Mouse (Mus musculus): ENCODE data around the gene Timm10. TPM values are rescaled to one million over a fixed set of nuclear protein-coding genes. Genes with fewer than 3 reads are reported as not detected.
"Not testable (repeated sequence)": the region's sequence is repeated elsewhere in the genome, so short reads cannot be mapped to it uniquely, and the experiment has no call there.

Gene Timm10
- 10 to 100 TPM; 58.0 to 60.3 TPM for total RNA-seq (2021)

DNA sequence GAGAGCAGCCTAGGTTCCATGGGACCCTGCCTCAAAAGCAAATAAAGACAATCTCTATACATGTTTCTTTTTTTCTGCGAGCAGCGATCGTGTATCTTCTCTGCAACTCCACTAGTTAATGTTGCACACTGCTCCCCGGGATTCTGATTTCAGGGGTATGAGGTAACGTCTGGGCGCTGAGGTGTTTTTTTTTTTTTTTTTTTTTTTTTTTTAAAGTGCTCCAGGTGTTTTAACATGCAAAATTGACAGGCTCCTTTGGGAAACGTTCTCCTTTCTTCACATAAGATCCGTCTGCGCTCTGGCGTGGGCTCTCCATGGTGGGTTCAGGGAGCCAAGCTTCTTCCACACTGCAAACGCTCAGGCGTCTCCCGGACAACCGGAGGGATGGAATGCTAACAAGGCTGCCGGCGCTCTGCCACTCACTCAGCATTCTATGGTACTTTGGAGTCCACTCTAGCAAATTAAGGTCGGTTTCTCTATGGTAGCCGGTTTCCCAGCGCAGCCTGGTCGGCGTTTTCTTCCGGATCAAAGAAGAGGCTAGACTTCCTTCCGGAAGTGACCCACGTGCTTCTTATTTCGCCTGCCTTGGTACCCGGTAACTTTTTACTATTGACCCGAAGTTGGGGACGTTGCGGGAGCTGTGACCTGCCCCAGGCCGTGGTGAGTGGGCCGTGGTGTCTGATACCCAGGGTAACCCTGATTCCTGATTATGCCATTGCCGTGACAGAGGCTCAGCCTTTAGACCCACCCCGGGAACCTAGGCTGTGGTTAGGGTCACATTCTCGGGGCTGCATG is at the start of gene Timm10:
TSS of gene Timm10 (plus strand) at position 510 of the 795 bp plus-strand sequence.
- DNase-seq (ENCODE audit: extremely low spot score in 1 of 2, low spot score in 1 of 2), result peak; percentile 67 to 72

- no peak for DNase-seq (ENCODE audit: extremely low spot score in 1 of 2, low spot score in 1 of 2)
Measured at GRCm38 (mm10) chr2:84777706-84778105, 49.1 kb upstream of the Timm10 start.

- DNase-seq (ENCODE audit: extremely low spot score in 1 of 2, low spot score in 1 of 2), result no peak
Measured at GRCm38 (mm10) chr2:84779210-84779609, 47.6 kb upstream of the Timm10 start.

DNA sequence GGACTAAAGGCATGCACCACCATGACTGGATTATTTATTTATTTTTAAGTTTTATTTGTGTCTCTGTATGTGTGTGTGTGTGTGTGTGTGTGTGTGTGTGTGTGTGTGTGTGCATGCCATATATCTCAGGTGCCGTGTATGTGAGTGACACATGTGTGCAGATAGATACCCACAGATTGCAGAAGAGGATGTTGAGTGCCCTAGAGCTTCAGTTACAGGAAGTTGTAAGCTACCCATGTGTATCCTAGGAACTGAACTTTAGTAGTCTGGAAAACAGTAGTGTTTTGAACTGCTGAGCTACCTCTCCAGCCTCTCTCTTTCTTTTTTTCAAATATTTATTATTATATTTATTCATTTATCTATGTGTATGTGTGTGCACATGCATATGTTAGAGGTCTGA is 43.5 kb upstream of the Timm10 start:
- no peak for DNase-seq (ENCODE audit: extremely low spot score in 1 of 2, low spot score in 1 of 2)

DNA sequence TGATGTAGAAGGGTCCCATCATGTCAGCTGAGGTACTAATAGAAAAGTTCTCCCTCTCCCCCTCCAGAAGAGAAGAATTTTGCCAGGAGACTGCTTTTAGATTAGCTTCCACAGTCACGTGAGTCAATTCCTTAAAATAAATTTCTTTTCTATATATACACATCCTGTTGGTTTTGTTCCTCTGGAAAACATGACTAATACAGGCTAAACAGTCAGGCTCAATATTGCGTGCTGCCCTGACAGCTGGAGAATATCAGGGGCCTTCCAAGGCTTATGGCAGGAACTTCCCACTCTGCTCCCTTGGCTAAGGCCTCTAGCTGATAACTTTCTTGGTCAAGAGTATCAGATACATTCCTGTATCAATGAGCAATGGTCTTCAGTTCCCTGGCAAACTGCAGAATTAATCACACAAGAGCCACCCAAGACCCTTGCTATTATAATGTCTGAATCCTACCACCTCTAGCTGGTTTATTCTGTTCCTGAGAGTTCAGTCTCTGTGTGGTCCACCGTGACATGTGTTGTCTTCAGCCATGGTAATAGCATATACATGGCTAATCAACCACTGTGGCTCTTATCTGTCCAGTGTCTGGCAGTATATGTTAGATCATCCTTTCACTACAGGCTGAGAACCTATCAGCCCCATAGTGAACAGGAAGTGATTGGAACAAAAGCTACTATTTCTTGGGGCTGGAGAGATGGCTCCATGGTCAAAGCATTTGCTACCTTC is 42.8 kb upstream of the Timm10 start:
- DNase-seq (ENCODE audit: extremely low spot score in 1 of 2, low spot score in 1 of 2), result no peak

GRCm38 (mm10) chr2:84788316-84788715 is 38.5 kb upstream of the Timm10 start:
- no peak for DNase-seq (ENCODE audit: extremely low spot score in 1 of 2, low spot score in 1 of 2)

DNA sequence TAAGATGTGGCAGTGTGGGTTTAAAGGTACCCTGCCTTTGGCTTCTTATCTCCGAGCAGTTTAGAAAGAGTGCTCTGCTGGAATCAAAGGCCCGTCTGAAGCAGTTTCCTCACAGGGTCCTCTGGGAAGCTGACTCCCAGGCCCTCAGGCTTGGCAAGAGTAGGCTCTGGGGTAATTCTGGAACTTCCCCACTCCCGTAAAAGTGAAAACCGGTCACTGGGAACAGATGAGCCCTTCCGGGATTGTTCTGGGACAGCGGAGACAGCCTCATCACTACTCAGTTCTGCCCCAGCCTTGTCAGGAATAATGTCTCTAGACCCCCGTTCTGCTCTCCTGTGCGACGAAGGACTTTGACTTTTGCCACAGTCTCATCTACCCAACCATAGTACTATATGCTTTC is 36.4 kb upstream of the Timm10 start:
- DNase-seq (ENCODE audit: extremely low spot score in 1 of 2, low spot score in 1 of 2), result no peak

- DNase-seq (ENCODE audit: extremely low spot score in 1 of 2, low spot score in 1 of 2), result no peak
Measured at GRCm38 (mm10) chr2:84792516-84792915, 34.3 kb upstream of the Timm10 start.

- no peak for DNase-seq (ENCODE audit: extremely low spot score in 1 of 2, low spot score in 1 of 2)
Measured at GRCm38 (mm10) chr2:84793154-84793553, 33.6 kb upstream of the Timm10 start.

GRCm38 (mm10) chr2:84793871-84794270 is 32.9 kb upstream of the Timm10 start:
- DNase-seq (ENCODE audit: extremely low spot score in 1 of 2, low spot score in 1 of 2), result no peak

DNA sequence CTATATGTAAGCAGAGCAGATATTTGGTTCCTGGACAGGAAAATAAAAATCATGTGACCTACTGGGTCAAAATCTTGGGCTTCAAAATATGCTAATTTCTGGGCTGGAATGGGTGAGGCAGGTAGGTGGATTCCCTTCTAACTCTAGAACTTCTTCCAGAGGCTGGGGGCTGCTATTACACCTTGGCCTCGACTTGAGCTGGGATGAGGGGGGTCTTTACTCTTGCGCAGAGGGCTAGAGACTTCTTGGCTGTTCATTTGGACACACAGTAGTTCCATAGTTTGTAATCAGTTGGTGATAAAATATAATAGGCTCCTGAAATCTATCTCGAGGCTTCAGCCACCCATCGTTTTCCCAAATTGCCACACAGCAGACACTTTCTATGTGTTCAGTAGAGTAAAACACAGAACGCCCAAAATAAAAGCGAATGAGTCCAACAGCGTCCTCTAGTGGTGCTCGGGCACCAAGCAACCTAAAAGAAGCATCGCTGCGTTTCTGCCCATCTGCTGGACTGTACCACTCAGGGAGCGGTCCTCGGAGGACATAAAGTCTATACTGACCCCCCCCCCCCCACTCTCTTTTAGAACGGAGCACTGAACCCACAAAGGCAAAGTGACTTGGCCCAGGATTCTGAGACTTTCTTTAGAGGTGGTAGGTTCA is 28.8 kb upstream of the Timm10 start:
- DNase-seq (ENCODE audit: extremely low spot score in 1 of 2, low spot score in 1 of 2), result peak; percentile 67 to 81

DNA sequence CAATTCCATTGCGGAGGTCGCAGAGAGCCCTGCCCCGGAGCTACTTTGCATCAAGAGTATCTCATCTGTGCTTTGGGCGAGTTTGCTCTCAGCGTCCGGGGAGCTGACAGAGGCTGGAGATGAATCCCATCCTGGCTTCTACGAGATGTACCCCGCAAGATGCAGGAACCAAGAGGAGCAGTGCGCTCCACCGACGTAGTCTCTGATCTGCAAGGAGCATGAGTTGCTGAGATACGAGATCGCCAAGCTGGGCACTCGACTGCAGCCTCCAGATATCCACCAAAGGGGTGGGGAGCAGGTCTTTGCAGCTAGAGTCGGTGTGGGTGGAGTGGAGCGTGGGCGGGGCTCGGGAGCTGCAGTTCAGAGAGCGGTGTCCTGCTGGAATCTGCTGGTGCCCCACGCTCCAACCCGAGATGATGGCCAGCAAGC is 28.3 kb upstream of the Timm10 start, which contains the start of gene Ube2l6:
TSS of gene Ube2l6 (plus strand) at position 336 of the 429 bp plus-strand sequence.
- DNase-seq (ENCODE audit: extremely low spot score in 1 of 2, low spot score in 1 of 2), result peak; percentile 46 to 48

GRCm38 (mm10) chr2:84799041-84799561 is 27.7 kb upstream of the Timm10 start:
- peak; percentile 36 to 55 for DNase-seq (ENCODE audit: extremely low spot score in 1 of 2, low spot score in 1 of 2)

DNA sequence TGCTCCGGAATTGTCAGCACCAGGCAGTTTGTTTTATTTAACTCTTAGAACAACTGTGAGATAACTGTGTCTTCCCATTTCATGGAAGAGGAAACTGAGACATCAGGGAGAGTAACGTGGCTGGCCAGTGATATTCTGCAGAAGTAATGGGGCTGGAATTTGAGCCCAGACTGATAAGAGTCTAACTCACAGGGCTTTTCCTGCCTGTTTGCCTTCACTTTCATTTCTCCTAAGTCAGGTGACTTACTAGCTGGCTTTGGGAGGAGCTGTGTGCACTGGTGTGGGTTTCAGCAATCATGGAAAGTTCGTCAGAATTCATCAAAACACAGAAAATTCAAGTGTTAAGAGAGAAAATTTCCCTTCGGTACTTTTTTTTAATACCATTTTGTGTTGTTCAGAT is 26.5 kb upstream of the Timm10 start:
- DNase-seq (ENCODE audit: extremely low spot score in 1 of 2, low spot score in 1 of 2), result no peak

- DNase-seq (ENCODE audit: extremely low spot score in 1 of 2, low spot score in 1 of 2), result not testable (repeated sequence)
Measured at GRCm38 (mm10) chr2:84801223-84801622, 25.6 kb upstream of the Timm10 start.

GRCm38 (mm10) chr2:84803963-84804362 is 22.8 kb upstream of the Timm10 start:
- DNase-seq (ENCODE audit: extremely low spot score in 1 of 2, low spot score in 1 of 2), result no peak

DNA sequence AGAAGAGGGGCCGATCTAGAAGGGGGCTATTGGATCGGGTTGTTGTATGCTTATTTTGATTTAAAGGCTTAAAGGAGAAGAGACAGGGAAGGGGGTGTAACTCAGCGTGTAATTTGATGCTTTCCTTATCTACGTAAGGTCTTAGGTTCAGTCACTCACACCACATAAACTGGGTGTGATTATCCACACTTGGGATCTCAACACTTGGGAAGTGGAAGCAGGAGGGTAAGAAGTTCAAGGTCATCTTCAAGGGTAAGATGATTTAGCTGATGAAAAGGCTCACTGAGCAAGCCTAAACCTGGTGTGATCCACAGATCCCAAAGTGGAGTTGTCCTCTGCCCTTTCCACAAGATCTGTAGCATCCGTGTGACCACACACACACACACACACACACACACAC is 20.3 kb upstream of the Timm10 start:
- DNase-seq (ENCODE audit: extremely low spot score in 1 of 2, low spot score in 1 of 2), result no peak

GRCm38 (mm10) chr2:84809330-84809729 is 17.5 kb upstream of the Timm10 start:
- DNase-seq (ENCODE audit: extremely low spot score in 1 of 2, low spot score in 1 of 2), result no peak

DNA sequence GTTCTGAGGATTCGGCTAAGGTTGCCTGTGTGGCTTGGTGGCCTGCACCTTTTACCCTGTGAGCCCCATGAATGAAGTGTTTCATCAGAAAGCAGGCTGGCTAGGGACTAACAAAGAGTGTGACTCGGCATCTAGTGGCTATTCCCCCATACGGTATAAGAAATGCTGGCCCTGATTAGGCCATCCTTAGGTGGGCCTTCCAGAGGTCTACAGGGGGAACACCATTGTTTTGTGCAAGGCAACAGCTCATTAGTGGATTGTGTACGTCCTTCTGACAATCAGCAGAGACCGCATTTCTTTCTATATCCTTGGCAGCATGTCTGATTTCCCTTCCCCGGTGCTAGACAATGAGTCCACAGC is 16.3 kb upstream of the Timm10 start:
- DNase-seq (ENCODE audit: extremely low spot score in 1 of 2, low spot score in 1 of 2), result no peak

DNA sequence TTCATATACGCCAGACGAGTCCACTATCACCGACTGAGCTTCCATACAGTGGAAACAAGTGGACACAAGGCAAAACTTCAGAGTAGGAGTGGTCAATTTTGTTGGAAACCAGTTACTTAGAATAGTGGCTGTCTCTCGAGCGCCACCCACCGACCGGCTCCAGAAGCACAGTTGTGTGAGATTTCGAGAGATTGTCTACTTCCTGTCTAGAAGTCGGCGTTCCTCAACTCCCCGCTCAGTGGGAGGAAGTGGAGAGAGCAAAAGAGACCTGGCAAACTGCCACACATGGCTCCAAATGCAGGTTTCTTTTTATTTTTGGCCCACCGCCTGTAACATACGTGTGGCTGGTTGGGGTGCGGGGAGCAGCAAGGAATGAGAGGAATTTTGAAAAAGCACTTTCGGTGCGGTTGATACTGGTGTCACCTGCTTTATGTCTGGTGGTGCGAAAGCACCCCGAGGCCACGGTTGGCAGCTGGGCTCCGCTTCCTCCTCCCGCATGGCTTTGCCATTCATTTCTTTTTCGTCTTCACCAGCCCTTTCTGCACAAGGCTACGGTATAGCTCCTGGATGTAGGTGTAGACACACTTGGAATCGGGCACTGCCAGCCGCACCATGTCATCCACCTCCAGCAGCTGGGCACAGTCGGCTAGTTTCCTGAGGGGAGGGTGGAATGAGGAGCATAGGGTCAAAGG is 15.8 kb upstream of the Timm10 start:
- peak; percentile 69 to 87 for DNase-seq (ENCODE audit: extremely low spot score in 1 of 2, low spot score in 1 of 2)

All from layer of hippocampus, postnatal 25 days (tissue).